Mouse (Mus musculus) forebrain, embryonic 10.5 days (tissue): ENCODE results near the gene Fancd2. TPM values are rescaled to one million over a fixed set of nuclear protein-coding genes. Genes with fewer than 3 reads are reported as not detected.
A peak's percentile ranks its signal among the peaks of the same experiment; 100 is the strongest.

ENCODE experiments used
- DNase-seq: peaks from one replicate; pipeline ENCODE4 v3.0.0-alpha.2; 2017; ENCODE audit warnings: low spot score; ENCODE audit errors: extremely low spot score
- H3K27ac ChIP-seq: fragments of 300-500 bp; sonication (generic); 2 replicates; pipeline ENCODE4 v1.5.1; 2016; ENCODE audit warnings: mild to moderate bottlenecking
- H3K27me3 ChIP-seq: fragments of 300-500 bp; sonication (generic); 2 replicates; pipeline ENCODE4 v1.6.1; 2016; ENCODE audit warnings: mild to moderate bottlenecking; ENCODE audit not compliant: poor library complexity, severe bottlenecking
- H3K36me3 ChIP-seq: fragments of 300-500 bp; sonication (generic); replicated peaks from 2 replicates; pipeline ENCODE4 v1.6.1; 2016; ENCODE audit warnings: mild to moderate bottlenecking, moderate library complexity
- H3K4me1 ChIP-seq: fragments of 300-500 bp; sonication (generic); 2 replicates; pipeline ENCODE4 v1.6.1; 2016
- H3K4me3 ChIP-seq: fragments of 300-500 bp; sonication (generic); 2 replicates; pipeline ENCODE4 v1.5.1; 2016; ENCODE audit warnings: mild to moderate bottlenecking, moderate library complexity
- H3K9me3 ChIP-seq: fragments of 300-500 bp; sonication (generic); 2 replicates; pipeline ENCODE4 v1.6.1; 2016; ENCODE audit warnings: mild to moderate bottlenecking, moderate library complexity
- WGBS: fragments of 180-500 bp; shearing (Covaris S2); methylation state at CpG from one replicate; pipeline ENCODE4 v1.1.7; 2016; 5-methylcytosine and 5-hydroxymethylcytosine counted together
- polyA plus RNA-seq: library from polyadenylated mRNA; unstranded; fragments of >200 nt; fragmentation: Nextera tagmentation; extraction: Ambion mirVana; gene quantifications from 2 replicates; pipeline ENCODE4 v1.2.1, GENCODE M21; 2016

Gene Fancd2
- polyA plus RNA-seq, 1 experiment from 2014 or later = 20.7 TPM

GRCm38 (mm10) chr6:113603993-113604392 is 72.5 kb downstream of the Fancd2 start:
- peaks cover 30% of the 10 kb centered on the region for H3K36me3 ChIP-seq
- H3K9me3 ChIP-seq = no peaks in the 10 kb centered on the region
- 53% methylated on average over 12 of the region's 12 CpGs for WGBS
- H3K4me1 ChIP-seq = peaks cover 27% of the 10 kb centered on the region
- no peaks in the 10 kb centered on the region for H3K27me3 ChIP-seq
- H3K27ac ChIP-seq = peak overlapping the region; percentile 94
- DNase-seq = no peak
- H3K4me3 ChIP-seq = peak overlapping the region; percentile 94

GRCm38 (mm10) chr6:113604432-113605223 is 73.1 kb downstream of the Fancd2 start, which contains the start of gene Brk1:
Gene Brk1, plus strand, starts transcription at chr6:113604772.
- Histone ChIP-seq H3K36me3 (peaks cover 37% of the 10 kb centered on the region), H3K9me3 (no peaks in the 10 kb centered on the region), H3K4me3 (peak within 1 kb of the TSS; percentile 94), H3K4me1 (peaks cover 27% of the 10 kb centered on the region), H3K27ac (peak within 1 kb of the TSS; percentile 94), H3K27me3 (no peaks in the 10 kb centered on the region)
- under 1% methylated on average over 65 of the region's 65 CpGs for whole genome bisulfite sequencing
- DNase-seq = peak; percentile 83

- H3K36me3 ChIP-seq = peaks cover 42% of the 10 kb centered on the region
- 7% methylated on average over 10 of the region's 10 CpGs for whole genome bisulfite sequencing
Observed at GRCm38 (mm10) chr6:113605224-113605545, 73.7 kb downstream of the Fancd2 start.

GRCm38 (mm10) chr6:113608871-113609270 is 77.4 kb downstream of the Fancd2 start:
- Histone ChIP-seq H3K4me1 (peaks cover 17% of the 10 kb centered on the region), H3K27me3 (no peaks in the 10 kb centered on the region), H3K36me3 (peaks cover 79% of the 10 kb centered on the region), H3K4me3 (no peak overlapping the region), H3K9me3 (no peaks in the 10 kb centered on the region), H3K27ac (no peak overlapping the region)
- no peak for DNase-seq
- 91% methylated on average over 6 of the region's 6 CpGs for WGBS

More at GRCm38 (mm10) chr6:113605224-113605545, 73.7 kb downstream of the Fancd2 start:
- Histone ChIP-seq H3K9me3 (no peaks in the 10 kb centered on the region), H3K4me1 (peaks cover 25% of the 10 kb centered on the region), H3K4me3 (peak overlapping the region; percentile 94), H3K27me3 (no peaks in the 10 kb centered on the region), H3K27ac (peak overlapping the region; percentile 94)
- no peak for DNase-seq

- WGBS = 96% methylated on average over 7 of the region's 7 CpGs
- H3K27me3 ChIP-seq = no peaks in the 10 kb centered on the region
- H3K4me3 ChIP-seq = no peak overlapping the region
- H3K36me3 ChIP-seq = peaks cover 83% of the 10 kb centered on the region
- H3K27ac ChIP-seq = no peak overlapping the region
- H3K4me1 ChIP-seq = peaks cover 17% of the 10 kb centered on the region
- no peaks in the 10 kb centered on the region for H3K9me3 ChIP-seq
- no peak for DNase-seq
Observed at GRCm38 (mm10) chr6:113609293-113609692, 77.8 kb downstream of the Fancd2 start.

GRCm38 (mm10) chr6:113612258-113612969 is 80.9 kb downstream of the Fancd2 start:
- Histone ChIP-seq H3K9me3 (peaks cover 4% of the 10 kb centered on the region; the same call in 1 of the 2 replicates), H3K4me3 (no peak overlapping the region), H3K36me3 (peaks cover 100% of the 10 kb centered on the region), H3K27me3 (no peaks in the 10 kb centered on the region), H3K27ac (no peak overlapping the region), H3K4me1 (no peaks in the 10 kb centered on the region)
- DNase-seq = no peak
- 94% methylated on average over 8 of the region's 8 CpGs for WGBS

- peaks cover 96% of the 10 kb centered on the region for H3K36me3 ChIP-seq
- H3K27me3 ChIP-seq = no peaks in the 10 kb centered on the region
- no peak for DNase-seq
- H3K4me1 ChIP-seq = no peaks in the 10 kb centered on the region
- peaks cover 4% of the 10 kb centered on the region; the same call in 1 of the 2 replicates for H3K9me3 ChIP-seq
- no peak overlapping the region for H3K27ac ChIP-seq
- WGBS = 97% methylated on average over 7 of the region's 7 CpGs
- H3K4me3 ChIP-seq = no peak overlapping the region
Observed at GRCm38 (mm10) chr6:113614152-113614551, 82.7 kb downstream of the Fancd2 start.

GRCm38 (mm10) chr6:113614997-113615396 is 83.5 kb downstream of the Fancd2 start:
- no peak for DNase-seq
- peaks cover 4% of the 10 kb centered on the region; the same call in 1 of the 2 replicates for H3K9me3 ChIP-seq
- peaks cover 88% of the 10 kb centered on the region for H3K36me3 ChIP-seq
- no peak overlapping the region for H3K27ac ChIP-seq
- 95% methylated on average over 8 of the region's 8 CpGs for WGBS
- no peak overlapping the region for H3K4me3 ChIP-seq
- H3K27me3 ChIP-seq = no peaks in the 10 kb centered on the region
- no peaks in the 10 kb centered on the region for H3K4me1 ChIP-seq

GRCm38 (mm10) chr6:113615489-113615888 is 84.0 kb downstream of the Fancd2 start:
- H3K4me1 ChIP-seq = no peaks in the 10 kb centered on the region
- no peak overlapping the region for H3K4me3 ChIP-seq
- H3K27ac ChIP-seq = no peak overlapping the region
- no peaks in the 10 kb centered on the region for H3K27me3 ChIP-seq
- H3K36me3 ChIP-seq = peaks cover 83% of the 10 kb centered on the region
- peaks cover 4% of the 10 kb centered on the region; the same call in 1 of the 2 replicates for H3K9me3 ChIP-seq
- no peak for DNase-seq
- WGBS = 95% methylated on average over 4 of the region's 4 CpGs

GRCm38 (mm10) chr6:113623386-113623785 is 91.9 kb downstream of the Fancd2 start:
- Histone ChIP-seq H3K27me3 (no peaks in the 10 kb centered on the region), H3K9me3 (no peaks in the 10 kb centered on the region; the same call in 1 of the 2 replicates), H3K36me3 (peaks cover 31% of the 10 kb centered on the region), H3K4me1 (peaks cover 22% of the 10 kb centered on the region), H3K27ac (peak overlapping the region; percentile 94; the same call in 1 of the 2 replicates), H3K4me3 (peak overlapping the region; percentile 79)
- 68% methylated on average over 5 of the region's 5 CpGs for WGBS
- no peak for DNase-seq

- H3K27ac ChIP-seq = peak within 1 kb of the TSS; percentile 94
- peak within 1 kb of the TSS; percentile 79 for H3K4me3 ChIP-seq
- H3K4me1 ChIP-seq = peaks cover 22% of the 10 kb centered on the region
- no peaks in the 10 kb centered on the region; the same call in 1 of the 2 replicates for H3K9me3 ChIP-seq
- 1% methylated on average over 76 of the region's 76 CpGs for WGBS
- peaks cover 33% of the 10 kb centered on the region for H3K36me3 ChIP-seq
- no peaks in the 10 kb centered on the region for H3K27me3 ChIP-seq
- peak; percentile 83 for DNase-seq
Observed at GRCm38 (mm10) chr6:113623941-113624751, 92.7 kb downstream of the Fancd2 start, which contains the start of gene Vhl. Gene Vhl, plus strand, starts transcription at chr6:113623959.
